23 mouse cellular contexts compared by ENCODE assay signal in the genomic region with DNA sequence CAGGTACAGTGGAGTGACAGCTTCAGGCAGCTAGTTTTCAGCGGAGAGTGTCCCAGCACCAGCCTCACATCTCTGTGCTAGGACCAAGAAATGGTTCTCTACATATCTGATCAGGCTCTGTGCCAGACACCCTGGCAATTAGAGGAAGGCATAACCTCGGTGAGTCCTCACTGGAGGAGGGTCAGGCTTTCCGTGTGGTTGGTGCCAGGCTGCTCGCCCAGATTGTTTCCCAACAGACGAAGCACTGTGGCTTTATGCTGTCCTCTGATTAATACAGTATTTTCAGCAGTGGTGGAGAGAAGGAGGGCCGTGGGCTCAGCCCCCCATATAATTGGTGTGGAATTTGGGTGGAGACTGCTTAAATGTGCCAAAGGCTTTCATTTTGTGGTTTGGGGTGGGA. TPM values are rescaled to one million over a fixed set of nuclear protein-coding genes. Genes with fewer than 3 reads are reported as not detected.
DNase-seq lines count a peak whose midpoint lies in the region; ATAC-seq and TF ChIP-seq lines count a peak whose summit lies in the region.
"Had no signal": no experiment of that assay in that cellular context is flagged by ENCODE, and none has a peak within 500 bp of the region (broad histone marks: within the 10 kb centered on the region; RNA-seq: fewer than 3 reads in every experiment).

Gene Panx3 (minus strand): TSS at position 121 of the 400 bp plus-strand sequence.

- no peak for DNase-seq in testis, postnatal 10 days (ENCODE audit: low spot score)
- DNase-seq in adrenal gland, postnatal 25 days = peak; percentile 8
- peak; percentile 82 for DNase-seq in fat pad, adult 2 months (ENCODE audit: extremely low read depth, low read depth, low spot score)
- DNase-seq in layer of hippocampus, postnatal 36 days = no peak
- DNase-seq in layer of hippocampus, adult 8-10 months (ENCODE audit: low spot score in 2 of 2) = no peak
- DNase-seq: cerebellum, postnatal 25 days; lung, postnatal 10 days had no signal

- H3K36me3 ChIP-seq in testis, adult 2 months (ENCODE audit: control insufficient read depth, insufficient read depth, low read length) = no peaks in the 10 kb centered on the region
- H3K36me3 ChIP-seq: G1E; hindbrain, embryonic 12.5 days; limb, embryonic 12.5 days; neural tube, embryonic 12.5 days had no signal

- H3K27me3 ChIP-seq in testis, adult 2 months (ENCODE audit: control insufficient read depth, insufficient read depth, low read length) = no peaks in the 10 kb centered on the region
- H3K27me3 ChIP-seq: hindbrain, embryonic 12.5 days; limb, embryonic 12.5 days; neural tube, embryonic 12.5 days had no signal

- TF ChIP-seq CTCF in testis, adult 2 months (IDR thresholded peaks at IDR 0.05; ENCODE audit: control insufficient read depth, insufficient read depth, insufficient replicate concordance, low read depth, low read length) = no peak

- H3K27ac ChIP-seq in testis, adult 2 months (ENCODE audit: control insufficient read depth, insufficient read depth, low read depth, low read length) = no peak within 1 kb of the TSS
- H3K27ac ChIP-seq: hindbrain, embryonic 12.5 days; limb, embryonic 12.5 days; neural tube, embryonic 12.5 days had no signal

- no peaks in the 10 kb centered on the region; the same call in 1 of the 2 replicates for H3K4me1 ChIP-seq in testis, adult 2 months (ENCODE audit: control insufficient read depth, insufficient read depth, low read length)
- H3K4me1 ChIP-seq: hindbrain, embryonic 12.5 days; limb, embryonic 12.5 days; neural tube, embryonic 12.5 days had no signal

- H3K4me3 ChIP-seq in testis, adult 2 months (ENCODE audit: control insufficient read depth, low read depth, low read length) = peak within 1 kb of the TSS; percentile 0
- H3K4me3 ChIP-seq: hindbrain, embryonic 12.5 days; limb, embryonic 12.5 days; megakaryocyte, embryonic 14.5 days; neural tube, embryonic 12.5 days had no signal

- no peak for TF ChIP-seq POLR2A in testis, adult 2 months (IDR thresholded peaks at IDR 0.05; ENCODE audit: control insufficient read depth, low read depth, low read length)

- ATAC-seq in megakaryocyte-erythroid progenitor cell, adult 5-6 weeks (replicated peaks; ENCODE audit: low FRiP score, low TSS enrichment, poor library complexity, severe bottlenecking) = peak; percentile 59; the same call in 1 of the 2 replicates
- ATAC-seq: CD4-positive, CD25-positive, alpha-beta regulatory T cell, adult 4 months; forebrain, embryonic 14.5 days had no signal

RNA-seq across cellular contexts. Expression of gene Panx3, which starts in this region (rescaled TPM):
- polyA plus RNA-seq in testis, adult 2 months (2012; rRNA removed) = 0.70 and 0.85 TPM in 2 replicates
- 0.15 TPM in 1 of 2 replicates, not detected in the other for total RNA-seq in adrenal gland, postnatal 25 days (2021)
- total RNA-seq in megakaryocyte-erythroid progenitor cell, adult 5-6 weeks (2014; fragmentation: Nextera tagmentation) = not detected in 2 replicates
- not detected in 2 replicates for total RNA-seq in megakaryocyte-erythroid progenitor cell, adult 5-6 weeks (2017)
- total RNA-seq in layer of hippocampus, postnatal 36 days (2021) = not detected
- not detected for total RNA-seq in layer of hippocampus, adult 8-10 months (2022)
- total RNA-seq: heart, adult 8-10 months; layer of hippocampus, adult 18-20 months; left cerebral cortex, adult 8-10 months had no signal
- polyA plus RNA-seq: CD4-positive, CD25-positive, alpha-beta regulatory T cell, adult 4 months; forebrain, embryonic 14.5 days; G1E; intestine, embryonic 14.5 days; kidney, embryonic 14.5 days; liver, embryonic 16.5 days; neural tube, embryonic 12.5 days; stomach, embryonic 14.5 days had no signal

Comparison
In these comparisons a context has a peak if more than half of its experiments do, and no peak if none do; other contexts are left out.
1. Peak in DNase-seq in adrenal gland, postnatal 25 days; RNA of the gene not detected or under 1 TPM.
2. Peak in ATAC-seq in megakaryocyte-erythroid progenitor cell, adult 5-6 weeks; RNA of the gene not detected or under 1 TPM.